Mouse (Mus musculus) testis, postnatal 14 days (tissue): ENCODE measurements around the gene Ubl4b.

Source experiments
- DNase-seq: peaks from one replicate; pipeline ENCODE4 v3.0.0; 2021; ENCODE audit warnings: low spot score

Gene Ubl4b

GRCm38 (mm10) chr3:107554842-107555241 lies at the start of gene Ubl4b:
TSS of gene Ubl4b (minus strand) at chr3:107555073.
- DNase-seq: no peak

- no peak for DNase-seq
Measured at GRCm38 (mm10) chr3:107600127-107600526, 45.3 kb upstream of the Ubl4b start.

DNA sequence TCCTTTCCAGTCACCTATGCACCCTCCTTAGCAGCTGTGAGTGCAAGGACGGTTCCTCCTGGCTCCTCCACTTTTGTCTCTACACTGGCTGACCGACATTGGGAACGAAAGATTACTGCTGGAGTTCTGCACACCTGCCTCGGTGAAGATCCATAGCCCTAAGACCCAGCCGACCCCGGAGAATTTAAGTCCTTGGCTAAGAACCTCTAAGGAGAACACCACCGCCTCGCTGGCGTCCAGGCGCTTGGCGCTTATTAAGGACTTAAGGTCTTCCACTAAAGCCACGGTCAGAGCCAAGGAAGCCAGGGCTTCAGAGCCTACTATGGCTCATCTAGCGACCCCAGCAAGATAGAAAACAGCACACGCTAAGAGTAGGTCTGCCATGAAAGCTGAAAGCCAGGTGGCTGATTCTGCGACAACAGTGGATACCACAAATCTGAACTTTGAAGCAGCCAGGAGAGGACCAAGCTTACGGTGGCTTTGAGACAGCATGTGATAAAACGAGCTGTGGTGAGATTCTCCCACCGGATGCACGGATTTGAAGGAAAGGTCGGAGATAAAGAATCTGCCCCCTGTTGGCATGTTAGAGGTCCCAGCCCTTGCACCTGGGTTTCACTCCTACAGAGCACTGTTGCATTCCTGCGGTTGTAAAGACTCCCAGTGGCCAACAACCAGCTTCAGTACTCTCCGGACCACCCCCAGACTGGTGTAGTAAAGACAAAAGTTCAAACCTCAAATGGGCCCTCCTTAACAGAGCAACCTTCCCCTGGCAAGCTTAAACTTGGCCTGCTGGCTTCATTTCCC lies 42.9 kb upstream of the Ubl4b start:
- DNase-seq: no peak

DNA sequence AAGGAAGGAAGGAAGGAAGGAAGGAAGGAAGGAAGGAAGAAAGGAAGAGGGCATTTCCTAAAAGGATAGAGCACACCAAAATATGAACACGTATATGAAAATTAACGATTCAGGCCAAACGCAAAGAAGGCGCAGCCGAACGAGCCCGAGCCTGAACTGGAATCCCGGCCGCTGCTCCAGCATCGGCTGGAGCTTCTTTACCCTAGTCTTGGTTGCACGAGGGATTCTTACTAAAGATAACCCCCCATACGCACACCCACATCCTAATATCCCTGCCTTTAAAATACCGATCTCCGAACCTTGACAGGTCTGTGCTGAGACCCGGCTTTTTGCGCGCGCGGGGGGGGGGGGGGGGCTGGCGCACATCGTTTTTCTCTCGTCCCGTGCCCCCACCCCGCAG lies 42.3 kb upstream of the Ubl4b start:
- no peak for DNase-seq

- no peak for DNase-seq
Measured at GRCm38 (mm10) chr3:107596559-107596958, 41.7 kb upstream of the Ubl4b start.

DNA sequence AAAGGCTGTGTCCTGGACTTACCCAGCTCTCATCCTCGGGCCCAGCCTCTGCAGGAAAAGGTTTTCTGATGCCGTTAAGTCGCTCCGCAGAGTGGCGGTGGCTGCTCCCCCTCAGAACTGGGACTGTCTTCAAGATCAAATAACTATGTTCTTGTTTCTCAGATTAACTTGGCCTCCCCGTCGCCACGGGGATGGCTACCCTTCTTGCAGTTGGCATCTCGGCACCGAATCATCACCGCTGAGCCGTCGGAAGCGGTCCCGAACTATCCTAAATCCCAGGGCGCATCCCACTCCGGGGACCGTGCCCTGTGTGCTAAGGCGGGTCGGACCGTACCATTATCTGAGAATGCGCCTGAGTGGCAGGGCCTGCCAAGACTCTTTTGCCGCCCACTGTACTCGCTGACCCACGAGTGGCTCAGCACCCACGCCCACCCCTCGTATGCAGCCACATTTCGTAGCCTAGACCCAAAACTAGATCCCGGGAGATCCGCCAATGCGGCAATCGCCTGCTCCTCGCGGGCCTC lies 41.1 kb upstream of the Ubl4b start:
- DNase-seq: no peak

GRCm38 (mm10) chr3:107595264-107595937 lies 40.5 kb upstream of the Ubl4b start:
- DNase-seq: no peak

- DNase-seq: no peak
Measured at GRCm38 (mm10) chr3:107594662-107595263, 39.9 kb upstream of the Ubl4b start, which contains the start of gene Alx3. TSS of gene Alx3 (plus strand) at chr3:107595031.

GRCm38 (mm10) chr3:107593632-107594031 lies 38.8 kb upstream of the Ubl4b start:
- DNase-seq: no peak

DNA sequence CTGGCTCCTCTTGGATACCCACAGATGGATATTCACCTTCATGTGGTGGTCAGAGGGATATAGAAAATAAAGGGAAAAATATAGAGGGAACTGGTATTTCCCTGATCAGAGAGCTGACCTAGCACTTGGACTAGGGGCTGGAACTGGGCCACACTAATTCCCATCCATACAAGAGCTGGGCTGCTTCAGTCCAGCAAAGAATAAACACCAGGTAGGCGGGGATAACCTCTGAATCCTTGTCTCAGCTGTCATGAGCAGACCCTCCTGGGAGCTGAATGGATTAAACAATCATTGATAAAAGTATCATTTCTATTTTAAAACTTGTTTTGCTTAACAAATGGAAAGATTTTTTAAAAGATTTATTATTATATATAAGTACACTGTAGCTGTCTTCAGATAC lies 36.7 kb upstream of the Ubl4b start:
- DNase-seq: no peak

DNA sequence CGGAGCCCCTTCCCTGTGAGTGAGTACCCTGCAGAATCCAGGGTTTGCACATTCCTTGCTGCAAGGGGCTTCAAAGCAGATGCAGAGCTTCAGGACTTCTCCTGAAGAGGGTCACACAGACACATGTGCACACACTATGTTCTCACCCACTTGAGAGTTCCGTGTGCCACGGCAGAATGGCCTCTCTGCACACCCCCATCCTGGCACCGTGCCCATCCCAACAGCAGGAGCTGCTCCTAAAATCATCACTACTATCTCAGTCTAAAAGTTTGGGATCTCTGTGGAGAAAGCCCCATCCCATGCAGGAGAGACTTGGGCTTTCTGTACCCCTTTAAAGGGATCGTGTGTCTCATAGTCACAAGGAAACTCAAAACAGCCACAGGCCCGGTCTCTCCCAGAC lies 31.6 kb upstream of the Ubl4b start:
- DNase-seq: no peak

- DNase-seq: no peak
Measured at GRCm38 (mm10) chr3:107583893-107584292, 29.0 kb upstream of the Ubl4b start.

DNA sequence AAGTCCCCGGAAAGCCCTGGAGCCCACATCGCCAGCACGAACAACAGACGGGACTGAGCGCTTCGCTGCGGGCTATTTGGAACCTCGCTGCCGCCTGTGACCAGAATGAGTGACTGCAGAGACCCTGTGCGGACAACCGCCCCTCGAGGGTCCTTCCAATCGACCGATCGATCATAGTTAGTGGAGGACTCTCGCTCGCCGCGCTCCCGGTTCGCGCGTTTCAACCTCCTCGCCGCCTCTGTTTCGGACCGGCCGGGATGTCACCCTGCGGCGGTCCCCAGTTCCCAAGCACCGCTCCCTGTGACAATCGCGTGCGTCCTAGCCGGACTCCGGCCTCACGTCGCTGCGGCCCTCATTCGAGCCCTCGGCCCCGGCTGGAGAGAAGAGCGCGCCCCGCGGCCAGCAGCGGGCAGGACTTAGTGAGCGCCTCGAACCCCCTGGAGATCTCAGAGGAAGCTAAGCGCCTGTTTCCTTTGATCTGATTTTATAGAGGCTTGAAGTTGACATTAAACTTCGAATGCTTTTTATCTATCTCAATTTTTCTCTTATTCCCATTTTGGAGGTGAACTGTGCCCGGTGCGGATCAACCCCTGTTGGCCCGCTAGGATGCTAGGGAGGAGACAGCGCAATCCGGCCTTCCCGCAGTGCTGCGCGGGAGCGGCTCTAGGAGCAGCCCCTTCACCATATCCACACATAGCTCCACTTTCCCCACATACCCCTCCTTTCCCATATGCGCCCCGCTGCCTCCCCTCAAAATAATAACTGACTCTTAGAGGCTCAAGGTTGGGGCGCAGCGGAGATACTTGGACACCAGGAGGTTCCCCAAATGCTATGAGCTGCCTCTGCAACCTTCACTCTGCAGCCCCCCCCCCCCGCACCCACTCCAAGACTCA lies 28.2 kb upstream of the Ubl4b start:
- no peak for DNase-seq

DNA sequence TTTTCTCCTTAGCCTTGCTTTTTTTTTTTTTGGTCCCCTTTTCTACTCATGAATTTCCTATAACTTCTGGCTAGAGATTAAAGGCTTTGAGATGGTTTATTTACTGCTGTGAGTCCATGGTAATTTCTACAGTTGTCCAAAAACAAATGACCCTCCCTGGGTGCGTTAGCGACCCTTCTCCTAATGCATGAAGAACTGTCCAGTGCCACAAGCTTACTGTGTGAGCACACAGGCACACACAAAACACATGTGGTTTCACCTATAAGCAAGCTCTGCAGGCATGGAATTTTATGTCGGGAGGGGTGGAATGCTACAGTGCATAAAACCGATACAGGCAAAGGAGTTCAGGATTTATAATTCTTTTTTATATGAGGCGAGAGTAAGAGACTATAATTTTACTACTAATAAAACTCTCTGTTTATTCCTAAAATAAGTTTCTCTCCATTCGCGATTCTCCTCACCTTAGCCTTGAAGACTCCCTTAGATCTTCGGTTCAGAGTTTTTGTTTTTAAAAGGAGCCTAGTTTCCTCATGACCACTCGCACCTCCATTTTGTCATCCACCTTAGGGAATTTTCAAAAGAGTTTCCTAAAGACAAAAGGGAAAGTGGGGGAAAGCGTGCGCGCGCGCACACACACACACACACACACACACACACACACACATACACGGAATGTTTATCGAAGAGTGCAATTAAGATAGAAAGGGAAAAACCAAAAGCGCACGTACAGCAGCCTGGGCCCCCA lies 27.4 kb upstream of the Ubl4b start:
- no peak for DNase-seq

GRCm38 (mm10) chr3:107581103-107582010 lies 26.5 kb upstream of the Ubl4b start:
- DNase-seq: no peak

GRCm38 (mm10) chr3:107579466-107579865 lies 24.6 kb upstream of the Ubl4b start:
- DNase-seq: peak; percentile 53

DNA sequence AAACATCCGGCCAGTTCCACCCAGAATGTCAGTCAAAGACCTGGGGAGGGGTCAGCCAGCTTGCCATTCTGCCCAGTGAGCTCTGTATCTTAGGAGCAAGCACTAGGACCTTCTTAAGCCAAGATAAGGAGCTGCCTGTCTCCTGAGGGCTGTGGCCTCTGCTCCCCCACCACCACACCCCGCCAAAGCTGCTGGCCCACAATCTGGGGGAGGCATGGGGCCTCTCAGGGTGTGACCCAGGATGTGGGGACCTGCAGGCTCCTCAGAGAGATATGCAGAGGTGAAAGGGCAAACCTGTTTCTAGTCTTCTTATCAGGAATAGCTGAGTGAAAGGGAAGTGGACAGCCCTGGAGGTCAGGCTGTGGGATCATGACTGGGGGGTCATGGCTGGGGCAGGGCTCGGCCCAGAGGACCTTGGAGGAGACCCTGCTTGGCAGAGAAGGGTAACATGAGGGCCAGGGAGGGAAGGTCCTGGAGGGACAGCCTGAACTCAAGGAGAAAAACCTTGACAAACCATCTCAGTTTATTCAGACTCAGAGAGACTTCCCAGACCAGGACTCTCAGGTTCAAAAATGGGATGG lies 23.0 kb upstream of the Ubl4b start:
- DNase-seq: no peak

- no peak for DNase-seq
Measured at GRCm38 (mm10) chr3:107576807-107577206, 21.9 kb upstream of the Ubl4b start.

DNA sequence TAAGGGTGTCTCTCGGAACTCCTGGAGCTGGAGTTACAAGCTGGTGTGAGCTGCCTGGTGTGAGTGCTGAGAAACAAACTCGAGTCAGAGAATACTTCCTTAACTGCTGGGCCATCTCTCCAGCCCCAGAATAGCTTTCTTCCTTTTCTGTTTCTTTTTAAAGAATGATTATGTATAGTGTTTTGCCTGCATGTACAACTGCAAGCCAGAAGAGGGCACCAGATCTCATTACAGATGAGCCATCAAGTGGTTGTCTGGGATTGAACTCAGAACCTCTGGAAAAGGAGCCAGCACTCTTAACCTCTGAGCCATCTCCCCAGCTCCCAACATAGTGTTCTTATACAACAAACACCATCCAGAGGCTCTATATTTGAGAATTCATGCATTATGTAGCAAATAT lies 16.3 kb upstream of the Ubl4b start:
- DNase-seq: no peak

DNA sequence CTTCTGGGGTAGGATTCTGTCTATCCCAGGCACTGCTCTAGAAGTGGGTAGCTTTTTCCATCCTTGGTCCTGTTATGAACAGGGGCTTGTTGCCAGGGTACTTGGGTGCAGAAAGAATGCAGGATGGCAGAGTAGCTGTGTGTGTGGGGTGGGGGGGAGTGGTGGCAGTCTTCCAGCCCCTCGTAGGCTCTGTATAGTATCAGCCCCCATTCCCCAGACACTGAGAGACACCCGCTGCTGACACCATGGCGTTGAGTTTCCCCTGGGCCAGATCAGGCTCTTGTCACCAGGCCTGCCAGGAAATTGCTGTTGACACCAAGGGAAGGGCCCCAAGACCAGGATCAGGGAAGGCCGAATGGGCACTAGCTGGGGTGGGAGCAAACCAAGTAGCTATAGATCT lies 13.8 kb upstream of the Ubl4b start:
- DNase-seq: no peak
